Mouse (Mus musculus) midbrain, embryonic 13.5 days (tissue): ENCODE measurements around the gene Fibin. TPM values are rescaled to one million over a fixed set of nuclear protein-coding genes. Genes with fewer than 3 reads are reported as not detected.

Experiments used
- ATAC-seq: fragments of 200-750 bp; cut with Nextera tagmentation; 2 replicates; pipeline ENCODE4 v1.8.0; 2017; ENCODE audit warnings: mild to moderate bottlenecking, moderate TSS enrichment, moderate library complexity
- H3K27ac ChIP-seq: fragments of 300-500 bp; sonication (generic); 2 replicates; pipeline ENCODE4 v1.5.1; 2015; ENCODE audit warnings: inconsistent platforms, mild to moderate bottlenecking, moderate library complexity
- H3K27me3 ChIP-seq: fragments of 300-500 bp; sonication (generic); 2 replicates; pipeline ENCODE4 v1.6.1; 2015; ENCODE audit warnings: mild to moderate bottlenecking, inconsistent platforms
- H3K36me3 ChIP-seq: fragments of 300-500 bp; sonication (generic); 2 replicates; pipeline ENCODE4 v1.6.1; 2015; ENCODE audit warnings: mild to moderate bottlenecking, inconsistent platforms
- H3K4me1 ChIP-seq: fragments of 300-500 bp; sonication (generic); replicated peaks from 2 replicates; pipeline ENCODE4 v1.6.1; 2015; ENCODE audit warnings: inconsistent platforms
- H3K4me2 ChIP-seq: fragments of 300-500 bp; sonication (generic); replicated peaks from 2 replicates; pipeline ENCODE4 v1.6.1; 2015; ENCODE audit warnings: moderate library complexity, mild to moderate bottlenecking, inconsistent platforms
- H3K4me3 ChIP-seq: fragments of 300-500 bp; sonication (generic); replicated peaks from 2 replicates; pipeline ENCODE4 v1.5.1; 2015; ENCODE audit warnings: mild to moderate bottlenecking, inconsistent platforms
- H3K9ac ChIP-seq: fragments of 300-500 bp; sonication (generic); replicated peaks from 2 replicates; pipeline ENCODE4 v1.6.1; 2015; ENCODE audit warnings: mild to moderate bottlenecking, inconsistent platforms
- H3K9me3 ChIP-seq: fragments of 300-500 bp; sonication (generic); 2 replicates; pipeline ENCODE4 v1.6.1; 2016; ENCODE audit warnings: mild to moderate bottlenecking, inconsistent platforms
- WGBS: fragments of 180-500 bp; shearing (Covaris S2); methylation state at CpG from one replicate; pipeline ENCODE4 v1.1.7; 2015; 5-methylcytosine and 5-hydroxymethylcytosine counted together
- polyA plus RNA-seq: library from polyadenylated mRNA; unstranded; fragments of >200 nt; fragmentation: Nextera tagmentation; extraction: Ambion mirVana; gene quantifications from 2 replicates; pipeline ENCODE4 v1.2.1, GENCODE M21; 2015

Gene Fibin
- polyA plus RNA-seq, 1 experiment from 2014 or later = 1.1 TPM

- 83% methylated on average over 5 of the region's 5 CpGs for WGBS
- H3K4me3 ChIP-seq = no peak overlapping the region
- H3K9me3 ChIP-seq = no peaks in the 10 kb centered on the region
- H3K27me3 ChIP-seq = no peaks in the 10 kb centered on the region
- H3K4me2 ChIP-seq = no peak overlapping the region
- H3K36me3 ChIP-seq = no peaks in the 10 kb centered on the region
- H3K27ac ChIP-seq = no peak overlapping the region
- peaks cover 6% of the 10 kb centered on the region; the same call in 1 of the 2 replicates for H3K4me1 ChIP-seq
- no peak overlapping the region for H3K9ac ChIP-seq
- no peak for ATAC-seq
These were observed 9.5 kb downstream of the Fibin start for GRCm38 (mm10) chr2:110353302-110353970.

GRCm38 (mm10) chr2:110351843-110352251 is 11.1 kb downstream of the Fibin start:
- no peak overlapping the region for H3K27ac ChIP-seq
- H3K27me3 ChIP-seq = no peaks in the 10 kb centered on the region
- no peaks in the 10 kb centered on the region for H3K9me3 ChIP-seq
- no peaks in the 10 kb centered on the region for H3K36me3 ChIP-seq
- peak; percentile 78; the same call in 1 of the 2 replicates for ATAC-seq
- WGBS = 23% methylated on average over 5 of the region's 5 CpGs
- H3K9ac ChIP-seq = no peak overlapping the region
- no peak overlapping the region for H3K4me3 ChIP-seq
- peaks cover 6% of the 10 kb centered on the region; the same call in 1 of the 2 replicates for H3K4me1 ChIP-seq
- no peak overlapping the region for H3K4me2 ChIP-seq

GRCm38 (mm10) chr2:110351406-110351805 is 11.6 kb downstream of the Fibin start:
- H3K9ac ChIP-seq = no peak overlapping the region
- ATAC-seq = no peak
- 47% methylated on average over 1 of the region's 1 CpGs for WGBS

GRCm38 (mm10) chr2:110328953-110329352 is 34.0 kb downstream of the Fibin start:
- H3K36me3 ChIP-seq = no peaks in the 10 kb centered on the region
- H3K4me2 ChIP-seq = no peak overlapping the region
- no peaks in the 10 kb centered on the region for H3K4me1 ChIP-seq
- H3K9me3 ChIP-seq = no peaks in the 10 kb centered on the region
- no peak overlapping the region for H3K4me3 ChIP-seq
- no peak overlapping the region for H3K27ac ChIP-seq
- no peaks in the 10 kb centered on the region for H3K27me3 ChIP-seq
- H3K9ac ChIP-seq = no peak overlapping the region
- no peak for ATAC-seq

More at GRCm38 (mm10) chr2:110351406-110351805, 11.6 kb downstream of the Fibin start:
- no peaks in the 10 kb centered on the region for H3K9me3 ChIP-seq
- H3K27ac ChIP-seq = no peak overlapping the region
- peaks cover 6% of the 10 kb centered on the region; the same call in 1 of the 2 replicates for H3K4me1 ChIP-seq
- no peaks in the 10 kb centered on the region for H3K27me3 ChIP-seq
- H3K36me3 ChIP-seq = no peaks in the 10 kb centered on the region
- no peak overlapping the region for H3K4me3 ChIP-seq
- H3K4me2 ChIP-seq = no peak overlapping the region

GRCm38 (mm10) chr2:110319949-110320348 is 43.0 kb downstream of the Fibin start:
- H3K36me3 ChIP-seq = no peaks in the 10 kb centered on the region
- H3K4me2 ChIP-seq = no peak overlapping the region
- no peaks in the 10 kb centered on the region for H3K4me1 ChIP-seq
- 78% methylated on average over 4 of the region's 4 CpGs for WGBS
- H3K4me3 ChIP-seq = no peak overlapping the region
- H3K9me3 ChIP-seq = no peaks in the 10 kb centered on the region
- no peaks in the 10 kb centered on the region for H3K27me3 ChIP-seq
- H3K9ac ChIP-seq = no peak overlapping the region
- no peak for ATAC-seq
- no peak overlapping the region for H3K27ac ChIP-seq

- Histone ChIP-seq H3K9me3 (no peaks in the 10 kb centered on the region), H3K9ac (no peak overlapping the region), H3K4me2 (no peak overlapping the region), H3K27me3 (no peaks in the 10 kb centered on the region), H3K4me3 (no peak overlapping the region), H3K27ac (no peak overlapping the region), H3K36me3 (no peaks in the 10 kb centered on the region), H3K4me1 (no peaks in the 10 kb centered on the region)
- WGBS = 80% methylated on average over 1 of the region's 1 CpGs
- no peak for ATAC-seq
These were observed 43.7 kb downstream of the Fibin start for GRCm38 (mm10) chr2:110319266-110319665.

- Histone ChIP-seq H3K9ac (no peak overlapping the region), H3K27ac (no peak overlapping the region), H3K9me3 (no peaks in the 10 kb centered on the region), H3K4me1 (no peaks in the 10 kb centered on the region), H3K4me2 (no peak overlapping the region), H3K36me3 (no peaks in the 10 kb centered on the region), H3K27me3 (no peaks in the 10 kb centered on the region), H3K4me3 (no peak overlapping the region)
- ATAC-seq = no peak
- 86% methylated on average over 1 of the region's 1 CpGs for WGBS
These were observed 44.3 kb downstream of the Fibin start for GRCm38 (mm10) chr2:110318719-110319118.

- Histone ChIP-seq H3K27ac (no peak overlapping the region), H3K4me3 (no peak overlapping the region), H3K27me3 (no peaks in the 10 kb centered on the region), H3K4me1 (no peaks in the 10 kb centered on the region), H3K4me2 (no peak overlapping the region), H3K36me3 (no peaks in the 10 kb centered on the region), H3K9ac (no peak overlapping the region), H3K9me3 (no peaks in the 10 kb centered on the region)
- no peak for ATAC-seq
- WGBS = 61% methylated on average over 3 of the region's 3 CpGs
These were observed 46.7 kb downstream of the Fibin start for GRCm38 (mm10) chr2:110316116-110316883.

GRCm38 (mm10) chr2:110314509-110315155 is 48.4 kb downstream of the Fibin start, which contains the start of gene Bbox1:
Bbox1 (minus strand) TSS chr2:110314560.
- H3K4me1 ChIP-seq = no peaks in the 10 kb centered on the region
- H3K4me2 ChIP-seq = no peak within 1 kb of the TSS
- no peak within 1 kb of the TSS for H3K4me3 ChIP-seq
- no peak within 1 kb of the TSS for H3K9ac ChIP-seq
- ATAC-seq = no peak
- no peaks in the 10 kb centered on the region for H3K9me3 ChIP-seq
- WGBS = 87% methylated on average over 6 of the region's 6 CpGs
- no peaks in the 10 kb centered on the region for H3K27me3 ChIP-seq
- H3K27ac ChIP-seq = no peak within 1 kb of the TSS
- no peaks in the 10 kb centered on the region for H3K36me3 ChIP-seq

GRCm38 (mm10) chr2:110314074-110314473 is 48.9 kb downstream of the Fibin start:
- no peak for ATAC-seq
- Histone ChIP-seq H3K9me3 (no peaks in the 10 kb centered on the region), H3K4me1 (no peaks in the 10 kb centered on the region), H3K36me3 (no peaks in the 10 kb centered on the region), H3K4me2 (no peak overlapping the region), H3K27ac (no peak overlapping the region), H3K9ac (no peak overlapping the region), H3K4me3 (no peak overlapping the region), H3K27me3 (no peaks in the 10 kb centered on the region)
- WGBS = 94% methylated on average over 5 of the region's 5 CpGs

GRCm38 (mm10) chr2:110313305-110313824 is 49.6 kb downstream of the Fibin start:
- Histone ChIP-seq H3K9me3 (no peaks in the 10 kb centered on the region), H3K4me3 (no peak overlapping the region), H3K4me2 (no peak overlapping the region), H3K27me3 (no peaks in the 10 kb centered on the region), H3K4me1 (no peaks in the 10 kb centered on the region), H3K27ac (no peak overlapping the region), H3K9ac (no peak overlapping the region), H3K36me3 (no peaks in the 10 kb centered on the region)
- WGBS = 61% methylated on average over 2 of the region's 2 CpGs
- no peak for ATAC-seq
